Mouse (Mus musculus): ENCODE data around the gene Chfr.
A peak's percentile ranks its signal among the peaks of the same experiment; 100 is the strongest.

Gene Chfr

DNA sequence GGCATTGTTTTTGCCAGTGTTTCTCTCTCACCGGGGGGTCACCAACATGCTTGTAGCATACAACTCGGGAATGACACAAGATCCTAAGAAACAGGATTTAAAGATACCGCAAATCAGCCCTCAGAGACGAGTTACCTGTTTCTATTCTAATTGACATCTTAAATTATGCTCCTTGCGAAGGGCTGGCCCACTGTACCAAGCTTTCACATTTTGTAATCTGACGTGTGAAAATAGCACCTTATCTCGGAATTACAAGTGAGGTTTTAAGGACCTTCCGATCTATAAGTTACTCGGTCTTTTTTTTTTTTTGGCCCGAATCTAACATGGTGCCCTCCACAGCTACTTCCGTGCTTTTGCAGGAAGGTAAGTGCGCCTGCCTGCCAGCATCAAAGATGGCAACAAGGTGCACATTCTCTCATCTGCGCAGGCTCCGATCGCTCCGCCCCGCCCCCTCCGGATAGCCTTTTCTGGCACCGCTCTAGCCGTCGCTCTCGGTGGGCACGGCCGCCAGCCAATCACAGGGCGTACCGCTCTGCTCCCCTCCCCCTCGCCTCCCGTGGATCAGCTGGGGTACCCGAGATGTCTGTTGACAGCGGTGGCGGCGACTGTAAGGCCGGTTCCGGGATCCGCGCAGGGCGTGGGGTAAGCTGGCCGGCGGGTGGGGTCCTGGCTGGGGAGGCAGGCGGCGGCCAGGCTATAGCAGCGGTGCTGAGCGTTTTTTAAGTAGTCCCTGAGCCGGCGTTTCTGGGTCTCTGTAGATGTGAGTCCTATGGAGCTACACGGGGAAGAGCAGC is at the start of gene Chfr:
Gene Chfr, plus strand, starts transcription at position 550 of the 794 bp plus-strand sequence.
- peak; percentile 98 to 99 for DNase-seq (ENCODE audit: low spot score in 2 of 2)

DNA sequence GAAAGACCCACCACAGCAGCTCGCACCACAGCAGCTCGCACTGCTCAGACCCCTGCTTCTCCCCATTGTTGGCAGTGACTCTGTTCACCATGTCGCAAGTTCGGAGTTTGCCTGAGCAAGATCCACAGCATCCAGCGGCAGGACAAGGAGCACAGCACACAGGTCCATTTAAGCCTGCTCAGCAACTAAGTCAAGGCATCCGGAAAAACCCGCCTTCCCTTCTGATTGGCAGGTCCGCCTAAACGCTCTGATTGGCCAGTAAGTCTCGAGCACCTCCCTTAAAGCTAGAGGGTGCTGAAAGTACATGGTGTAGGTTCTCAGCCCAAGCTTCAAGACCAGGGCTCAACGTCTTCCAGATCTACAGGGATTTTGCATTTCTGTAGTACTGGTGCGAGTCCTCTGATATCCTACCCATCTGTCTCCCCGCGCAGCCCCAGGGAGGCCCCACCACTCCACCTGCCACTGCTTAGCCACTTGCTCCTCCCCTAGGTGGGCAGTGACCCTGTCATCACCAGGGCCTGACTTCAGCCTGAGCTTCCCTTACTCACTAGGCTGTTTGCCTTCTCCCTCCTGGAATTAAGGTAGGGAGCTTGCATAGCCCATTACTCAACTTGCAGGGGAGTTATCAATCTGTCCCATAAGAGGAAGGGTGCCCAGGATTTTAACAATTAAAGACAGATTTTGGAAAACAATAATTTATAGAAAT is 49.3 kb upstream of the Chfr start:
- DNase-seq (ENCODE audit: low spot score in 2 of 2), result no peak

DNA sequence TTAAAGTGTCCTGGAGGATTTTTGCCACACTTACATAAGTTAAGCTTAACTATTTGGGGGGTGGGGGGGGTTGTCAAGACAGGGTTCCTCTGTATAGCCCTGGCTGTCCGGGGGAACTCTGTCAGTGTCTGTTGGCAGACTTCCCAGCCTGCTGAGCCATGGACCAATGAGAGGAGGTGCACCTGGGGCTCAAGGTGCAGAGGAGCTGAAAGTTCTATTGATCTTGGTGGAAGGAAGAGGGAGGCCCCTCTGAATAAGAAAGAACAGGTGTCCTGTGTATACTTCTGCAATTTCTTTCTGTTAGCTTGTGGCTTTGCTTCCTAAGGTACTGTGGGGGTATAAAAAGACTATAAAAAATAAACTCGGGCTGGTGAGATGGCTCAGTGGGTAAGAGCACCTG is 44.1 kb upstream of the Chfr start:
- DNase-seq (ENCODE audit: low spot score in 2 of 2), result no peak

DNA sequence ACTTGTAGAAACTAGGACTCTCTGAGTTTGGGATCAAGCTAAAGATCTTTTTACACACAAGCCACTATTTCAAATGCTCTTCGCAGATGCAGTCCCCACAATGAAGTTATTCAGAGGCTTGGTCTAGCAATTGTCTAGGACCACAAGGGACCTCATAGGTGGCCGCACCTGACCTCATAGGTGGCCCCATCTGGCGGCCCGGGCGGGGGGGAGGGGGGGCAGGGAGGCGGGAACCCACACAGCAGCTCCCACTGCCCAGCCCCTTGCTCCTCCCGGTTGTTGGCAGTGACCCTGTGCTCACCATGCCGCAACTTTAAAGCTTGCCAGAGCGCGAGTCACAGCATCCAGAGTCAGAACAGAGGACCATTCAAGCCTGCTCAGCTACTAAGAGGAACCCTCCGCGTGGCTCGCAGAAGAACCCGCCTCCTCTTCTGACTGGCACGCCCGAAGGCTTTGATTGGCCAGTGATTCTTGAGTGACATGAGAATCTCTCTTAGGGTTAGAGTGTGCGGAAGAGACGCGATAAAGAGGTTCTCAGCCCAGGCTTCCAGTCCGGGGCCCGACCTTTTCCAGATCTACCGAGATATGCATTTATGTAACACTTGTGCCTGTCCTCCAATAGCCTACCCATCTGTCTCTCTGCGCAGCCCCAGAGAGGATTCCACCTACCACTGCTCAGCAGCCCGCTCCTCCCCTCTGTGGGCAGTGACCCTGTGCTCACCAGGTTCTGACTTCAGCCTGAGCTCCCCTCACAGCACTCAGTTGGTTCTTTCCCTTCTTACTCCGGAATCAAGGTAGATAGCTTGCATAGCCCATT is 41.4 kb upstream of the Chfr start, which contains the start of gene Gm35315:
Gene Gm35315, minus strand, starts transcription at position 391 of the 817 bp plus-strand sequence.
- peak in 1 of 2 experiments; percentile 76 for DNase-seq (ENCODE audit: low spot score in 2 of 2)

DNA sequence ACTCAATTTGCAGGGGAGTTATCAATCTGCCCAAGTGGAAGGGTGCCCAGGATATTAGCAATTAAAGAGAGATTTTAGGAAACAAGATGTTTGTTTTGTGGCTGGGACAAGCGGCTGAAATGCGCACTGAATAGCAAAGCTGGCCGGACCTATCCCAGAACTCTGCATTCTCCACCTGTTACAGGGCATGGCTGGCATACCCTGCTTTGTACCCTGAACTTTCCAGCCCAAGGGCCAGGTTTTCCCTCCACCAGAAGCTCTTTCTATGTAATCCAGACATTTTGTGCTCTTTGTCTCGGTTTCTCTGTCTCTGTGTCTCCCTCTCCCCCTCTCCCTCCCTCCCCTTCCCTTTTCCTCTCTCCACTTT is 40.8 kb upstream of the Chfr start:
- DNase-seq (ENCODE audit: low spot score in 2 of 2), result no peak

DNA sequence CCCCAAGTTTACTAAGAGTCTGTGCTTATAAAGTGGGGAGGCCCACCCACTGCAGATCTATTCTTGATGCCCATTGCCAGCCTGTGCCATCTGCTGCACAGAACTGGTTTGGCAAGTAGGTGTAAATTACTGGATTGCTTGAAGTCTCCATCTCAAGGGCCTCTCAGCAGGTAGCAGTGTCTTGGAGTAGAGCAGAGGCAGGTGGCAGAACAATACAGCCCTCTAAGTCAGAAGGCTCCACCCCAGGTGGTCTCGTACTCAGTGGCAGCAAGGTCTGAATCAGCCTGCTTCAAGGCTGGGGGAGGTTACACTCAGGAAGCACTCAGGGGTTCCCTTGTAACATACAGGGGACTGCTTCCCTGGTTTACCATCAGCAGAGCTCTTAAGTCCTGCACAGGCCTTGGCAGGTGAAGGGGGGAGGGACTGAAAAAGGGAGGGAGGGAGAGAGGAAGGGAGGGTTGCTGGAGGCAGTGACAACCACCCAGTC is 36.6 kb upstream of the Chfr start:
- DNase-seq (ENCODE audit: low spot score in 2 of 2), result no peak

DNA sequence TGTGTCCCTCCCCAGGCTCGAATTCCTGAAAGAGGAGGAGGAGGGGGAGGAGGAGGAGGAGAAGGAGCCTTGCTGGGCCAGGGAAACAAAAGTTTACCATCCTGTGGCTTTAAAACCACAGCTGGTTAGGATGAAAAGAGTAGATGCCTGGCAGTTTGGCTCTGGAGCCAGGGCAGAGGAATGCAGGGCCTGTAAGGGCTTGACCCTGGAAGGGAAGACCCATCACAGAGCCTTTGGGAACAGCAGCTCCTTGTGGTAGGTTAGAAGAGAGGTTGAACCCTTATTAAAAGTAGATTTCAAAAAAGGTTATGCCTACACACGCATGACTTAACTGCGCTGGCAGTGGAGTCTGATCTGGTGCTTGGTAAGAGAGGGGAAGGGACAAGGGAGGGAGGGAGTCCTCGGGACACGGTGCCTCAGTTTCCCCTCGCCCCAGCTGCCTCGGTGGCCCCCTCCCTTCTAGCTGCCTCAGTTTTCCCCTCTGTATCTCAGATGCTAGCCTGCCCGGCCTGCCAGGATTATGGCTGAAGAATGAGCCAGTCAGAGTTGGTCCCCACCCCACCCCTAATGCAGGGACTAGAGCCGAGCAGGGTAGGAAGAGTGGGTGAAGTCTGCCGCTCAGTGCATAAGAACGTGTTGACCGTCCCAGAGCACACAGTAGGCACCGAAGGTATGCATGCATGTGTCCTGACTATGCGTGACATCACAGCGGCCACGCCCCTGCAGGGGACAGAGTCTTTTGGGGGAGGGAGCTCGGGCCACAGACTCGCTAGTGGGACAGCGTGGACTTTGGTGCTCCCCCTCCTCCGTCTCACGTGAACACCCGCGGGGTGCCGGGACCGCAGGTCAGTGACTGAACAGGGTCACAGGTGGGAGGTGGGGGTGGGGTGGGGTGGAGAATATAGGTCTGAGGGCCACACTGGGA is 35.7 kb upstream of the Chfr start, which contains the start of gene Plcxd1:
Gene Plcxd1, plus strand, starts transcription at position 314 of the 925 bp plus-strand sequence.
- DNase-seq (ENCODE audit: low spot score in 2 of 2), result no peak

DNA sequence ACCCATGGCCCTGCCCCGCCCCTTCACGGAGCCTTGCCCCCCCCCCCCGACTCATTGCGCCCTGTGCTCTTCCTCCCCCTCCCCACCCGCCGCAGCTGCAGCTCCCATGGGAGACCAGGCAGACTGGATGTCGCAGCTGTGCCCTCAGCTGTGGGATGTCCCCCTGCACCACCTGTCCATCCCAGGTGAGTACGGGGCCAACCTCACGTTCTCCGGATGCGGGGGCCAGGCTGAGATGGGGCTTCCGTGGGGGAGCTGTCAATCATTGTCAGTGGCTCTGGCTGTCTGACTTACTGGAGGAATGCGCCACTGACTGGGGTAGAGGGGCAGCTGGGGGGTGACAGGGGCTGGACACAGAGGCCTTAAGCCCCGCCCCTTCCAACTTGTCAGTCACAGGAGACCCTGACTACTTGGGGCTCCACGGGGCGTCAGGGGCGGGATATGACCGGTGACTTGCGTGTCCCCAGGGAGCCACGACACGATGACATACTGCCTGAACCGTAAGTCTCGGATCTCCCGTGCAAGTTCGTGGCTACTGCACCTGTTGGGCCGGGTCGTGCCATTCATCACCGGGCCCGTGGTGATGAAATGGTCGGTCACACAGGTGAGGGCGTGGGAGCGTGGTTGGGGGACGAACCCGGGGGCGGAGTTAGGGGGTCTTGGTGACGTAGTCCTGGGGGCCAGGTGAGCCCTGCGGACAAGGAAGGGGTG is 34.6 kb upstream of the Chfr start:
- peak in 1 of 2 experiments; percentile 39 for DNase-seq (ENCODE audit: low spot score in 2 of 2)

DNA sequence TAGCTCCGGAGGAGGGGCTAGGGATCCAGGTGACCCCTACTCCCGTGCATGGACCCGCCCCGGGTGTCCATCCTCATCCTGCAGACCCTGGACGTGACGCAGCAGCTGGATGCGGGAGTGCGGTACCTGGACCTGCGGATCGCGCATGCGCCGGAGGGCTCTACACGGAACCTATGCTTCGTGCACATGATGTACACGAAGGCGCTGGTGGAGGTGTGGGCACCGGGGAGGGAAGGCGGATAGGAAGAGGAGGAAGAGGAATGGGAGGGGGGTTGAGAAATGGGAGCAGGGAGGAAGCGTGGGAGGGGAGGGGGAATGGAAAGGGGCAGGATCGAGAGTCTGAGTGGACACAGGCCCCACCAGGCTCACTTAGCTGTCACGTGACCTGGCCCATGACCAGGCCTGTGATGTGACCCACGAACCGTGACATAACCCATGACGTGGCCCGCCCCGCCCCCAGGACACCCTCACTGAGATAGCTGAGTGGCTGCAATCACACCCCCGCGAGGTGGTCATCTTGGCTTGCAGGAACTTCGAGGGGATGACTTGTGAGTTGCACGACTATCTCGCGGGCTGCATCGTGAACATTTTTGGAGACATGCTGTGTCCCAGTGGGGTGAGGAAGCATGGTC is 33.8 kb upstream of the Chfr start:
- DNase-seq (ENCODE audit: low spot score in 2 of 2), result peak in 1 of 2 experiments; percentile 54

DNA sequence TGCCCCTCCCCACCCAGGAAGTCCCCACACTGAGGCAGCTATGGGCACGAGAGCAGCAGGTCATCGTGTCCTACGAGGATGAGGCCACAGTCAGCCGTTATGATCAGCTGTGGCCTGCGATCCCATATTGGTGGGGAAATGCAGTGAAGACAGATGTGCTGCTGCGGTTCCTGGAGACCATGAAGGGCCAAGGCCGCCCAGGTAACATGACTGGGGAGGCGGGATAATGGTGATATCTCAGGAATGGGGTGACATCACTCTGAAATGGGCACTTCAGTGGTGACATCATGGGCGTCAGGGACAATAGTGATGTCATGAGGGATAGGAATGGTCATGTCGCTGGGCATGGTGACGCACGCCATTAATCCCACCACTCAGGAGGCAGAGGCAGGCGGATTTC is 33.2 kb upstream of the Chfr start:
- no peak for DNase-seq (ENCODE audit: low spot score in 2 of 2)

DNA sequence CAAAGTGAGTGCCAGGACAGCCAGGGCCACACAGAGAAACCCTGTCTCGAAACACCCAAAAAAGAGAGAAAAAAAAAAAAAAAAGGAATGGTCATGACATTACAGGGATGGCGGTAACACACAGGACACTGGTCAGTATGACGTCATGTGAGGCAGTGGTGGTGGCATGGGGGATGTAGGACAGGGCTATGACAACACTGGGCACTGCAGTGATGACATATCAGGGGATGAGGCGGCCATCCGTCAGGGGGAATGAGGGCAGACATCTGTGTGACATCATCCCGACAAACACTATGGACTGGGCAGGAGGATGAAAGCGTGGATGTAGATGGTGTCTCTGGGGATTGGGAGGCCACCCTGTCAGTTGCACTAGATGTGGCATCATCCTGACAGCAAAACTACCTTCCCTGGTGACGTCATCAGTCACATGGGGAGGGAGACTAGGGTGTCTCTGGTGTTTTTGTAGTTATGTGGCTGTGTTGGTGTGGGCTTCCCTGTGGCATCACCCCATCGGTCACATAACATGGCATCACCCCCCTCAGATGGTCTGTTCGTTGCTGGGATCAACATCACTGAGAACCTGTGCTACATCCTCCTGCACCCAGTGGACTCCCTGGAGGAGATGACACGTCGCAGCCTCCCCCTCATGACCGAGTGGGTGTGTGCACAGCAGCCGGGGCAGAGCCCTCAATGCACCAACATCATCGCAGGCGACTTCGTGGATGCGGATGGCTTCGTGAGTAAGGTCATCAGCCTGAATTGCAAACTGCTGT is 32.6 kb upstream of the Chfr start:
- DNase-seq (ENCODE audit: low spot score in 2 of 2), result no peak

DNA sequence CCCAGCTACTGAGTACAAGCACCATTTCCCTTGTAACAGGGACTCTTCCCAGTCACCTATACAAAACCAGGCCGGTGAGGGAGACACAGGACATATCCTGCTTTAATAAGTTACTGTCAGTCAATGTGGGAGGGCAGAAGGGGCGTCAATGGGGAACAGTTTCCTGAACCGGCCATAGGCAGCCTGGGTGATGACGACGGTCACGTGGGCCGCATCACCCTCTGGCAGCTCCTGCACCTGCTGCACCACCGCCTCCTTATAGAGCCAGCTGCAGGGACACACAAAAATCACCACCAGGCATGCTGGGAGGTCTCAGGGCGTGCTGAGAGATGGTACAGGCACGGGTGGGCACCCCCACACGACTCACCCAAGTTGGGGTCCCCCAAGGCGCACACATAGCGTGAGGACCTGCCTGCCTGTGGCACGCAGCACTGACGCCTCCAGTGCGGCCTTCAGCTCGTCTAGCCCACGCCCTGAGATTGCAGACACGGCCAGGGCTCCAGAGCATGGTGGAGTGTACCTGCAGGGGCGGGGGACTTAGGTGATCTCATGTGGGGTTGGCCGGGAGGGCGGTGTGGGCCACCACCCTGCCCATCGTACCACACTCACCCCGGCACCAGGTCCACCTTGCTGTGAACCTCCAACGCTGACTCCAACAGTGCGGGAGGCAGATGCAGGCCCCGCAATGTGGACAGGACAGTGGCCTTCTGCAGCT is 31.6 kb upstream of the Chfr start:
- DNase-seq (ENCODE audit: low spot score in 2 of 2), result no peak

DNA sequence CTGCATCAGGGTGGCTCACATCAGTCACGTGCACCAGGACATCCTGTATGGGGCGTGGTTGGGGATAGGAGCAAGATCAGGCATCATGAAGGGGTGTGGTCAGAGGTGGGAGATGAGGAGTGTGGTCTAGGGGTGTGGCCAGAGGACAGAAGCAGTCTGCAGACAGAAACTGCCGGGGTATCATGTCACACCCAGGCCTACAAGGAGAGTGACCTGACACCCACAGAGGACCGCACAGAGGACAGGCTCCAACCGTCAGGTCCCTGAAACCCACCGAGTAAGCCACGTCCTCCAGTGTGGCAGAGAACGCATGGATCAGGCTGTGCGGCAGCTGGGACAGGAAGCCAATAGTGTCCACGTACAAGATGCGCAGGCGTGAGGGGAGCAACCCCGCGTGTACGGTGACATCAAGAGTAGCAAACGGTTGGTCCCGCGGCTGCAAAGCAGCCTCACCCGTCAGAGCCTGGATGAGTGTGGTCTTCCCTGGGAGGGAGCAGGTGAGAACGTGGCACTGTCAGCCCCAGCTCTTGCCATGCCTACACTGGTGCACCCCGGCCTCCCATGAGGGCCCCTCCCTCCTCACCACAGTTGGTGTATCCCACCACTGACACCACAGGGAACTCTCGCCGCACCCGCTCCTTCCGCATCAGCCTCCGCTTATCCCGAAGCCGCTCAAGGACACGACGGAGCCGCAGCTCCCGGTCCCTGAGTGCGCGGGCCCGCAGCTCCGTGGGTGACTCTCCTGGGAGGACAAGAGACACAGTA is 30.8 kb upstream of the Chfr start:
- peak in 1 of 2 experiments; percentile 6 for DNase-seq (ENCODE audit: low spot score in 2 of 2)

DNA sequence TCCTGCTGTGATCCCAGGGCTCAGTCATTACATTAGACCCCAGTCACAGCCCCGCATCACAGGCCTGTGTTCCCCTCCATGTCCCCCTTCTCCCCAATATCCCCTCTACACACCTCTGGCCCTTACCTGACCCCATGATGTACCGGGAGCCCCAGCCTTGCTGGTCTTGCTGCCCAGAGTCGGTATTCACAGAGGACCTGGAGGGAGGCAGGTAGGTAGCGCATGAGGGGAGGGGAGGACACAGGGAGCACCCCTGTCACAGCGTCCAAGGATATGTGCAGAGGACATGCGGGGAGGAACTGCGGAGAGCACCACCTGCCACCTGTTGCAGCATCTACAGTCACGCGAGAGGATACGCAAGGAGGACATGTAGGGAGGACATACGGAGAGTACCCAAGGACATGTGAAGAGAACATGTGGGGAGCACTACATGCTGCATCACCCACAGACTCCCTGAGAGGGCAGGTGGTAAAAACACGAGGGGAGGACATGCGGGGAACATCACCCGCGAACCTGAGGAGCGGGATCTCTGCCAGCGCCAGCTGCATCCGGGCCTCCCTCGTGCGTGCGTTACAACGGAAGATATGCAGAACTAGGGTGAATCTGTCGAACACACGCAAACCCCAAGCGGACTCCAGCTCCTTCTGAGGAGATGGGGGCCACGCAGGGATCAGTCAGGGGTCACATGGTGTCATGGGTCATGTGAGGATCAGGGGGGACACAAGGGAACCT is 29.3 kb upstream of the Chfr start:
- no peak for DNase-seq (ENCODE audit: low spot score in 2 of 2)

DNA sequence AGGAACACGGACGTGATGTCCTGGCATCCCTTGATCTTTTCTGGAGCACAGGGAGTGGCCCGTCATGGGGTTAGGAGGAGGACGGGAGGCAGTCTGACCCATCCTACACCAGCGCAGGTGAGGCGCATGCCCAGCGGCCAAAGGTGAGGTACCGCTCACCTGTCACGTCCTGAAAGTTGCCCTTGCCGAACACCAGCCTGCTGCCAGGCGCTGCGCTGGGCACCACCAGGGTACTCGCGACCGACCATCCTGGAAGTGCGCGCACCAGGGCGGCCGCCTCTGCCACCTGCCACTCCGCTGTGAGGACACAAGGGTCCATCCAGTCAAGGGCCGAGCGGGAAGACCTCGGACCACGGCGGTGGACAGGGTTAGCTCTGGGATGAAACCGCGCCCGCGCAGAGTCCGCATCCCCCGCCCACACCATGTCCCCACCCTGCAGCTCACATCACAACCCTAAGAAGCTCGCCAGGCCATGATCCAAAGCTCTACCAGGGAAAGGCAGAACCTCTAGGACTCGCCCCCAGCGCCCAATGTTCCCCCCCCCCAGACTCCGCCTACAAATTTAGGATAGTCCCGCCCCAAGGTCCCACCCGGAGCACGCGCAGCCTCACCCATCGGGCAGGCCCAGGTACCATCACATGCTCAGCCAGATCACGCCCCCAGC is 28.6 kb upstream of the Chfr start:
- DNase-seq (ENCODE audit: low spot score in 2 of 2), result peak in 1 of 2 experiments; percentile 38

DNA sequence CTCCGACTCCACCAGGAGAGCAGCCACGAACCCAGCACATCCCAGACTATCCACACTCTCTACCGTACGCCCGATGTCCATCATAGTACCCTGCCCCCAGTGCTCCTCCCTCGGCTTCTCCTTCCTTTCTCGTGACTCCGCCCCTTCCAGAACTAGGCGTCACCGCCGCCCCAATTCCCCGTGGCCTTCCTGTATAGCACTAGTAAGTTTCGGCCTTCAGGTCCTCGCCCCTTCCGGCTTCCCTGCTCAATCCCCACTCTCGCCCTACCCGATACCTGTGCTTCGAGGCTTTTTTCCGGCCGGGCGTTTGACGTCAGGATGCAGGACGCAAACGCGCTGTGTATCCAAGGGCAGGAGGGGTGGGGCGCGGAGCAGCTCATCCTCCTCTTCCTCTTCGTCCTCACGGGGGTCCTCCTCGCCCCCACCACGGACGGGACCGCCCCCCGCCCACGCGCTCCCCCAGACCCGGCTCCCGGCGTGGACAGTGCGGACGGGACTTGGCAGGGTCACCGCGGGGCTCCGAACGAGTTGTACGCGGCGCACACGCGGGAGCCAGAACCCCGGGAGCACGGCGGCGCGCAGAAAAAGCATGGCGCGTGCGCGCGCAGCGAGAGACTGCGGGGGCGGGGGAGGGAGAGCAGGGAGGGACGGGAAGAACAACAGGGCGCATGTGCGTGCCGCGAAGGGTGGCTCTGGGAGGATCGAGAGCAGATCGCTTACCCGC is 27.9 kb upstream of the Chfr start, which contains the start of gene Gtpbp6:
Gene Gtpbp6, minus strand, starts transcription at position 617 of the 724 bp plus-strand sequence.
- peak; percentile 80 to 91 for DNase-seq (ENCODE audit: low spot score in 2 of 2)

All from cerebellum, postnatal 4 days (tissue).